Mouse (Mus musculus): Measurements from ENCODE around the gene Cstad. TPM values are rescaled to one million over a fixed set of nuclear protein-coding genes. Genes with fewer than 3 reads are reported as not detected.

Cstad gene
- polyA plus RNA-seq (2012; rRNA removed) = 0.04 TPM in 1 of 2 replicates, not detected in the other
- 0.17 and 0.23 TPM in 2 replicates for polyA plus RNA-seq (2014; fragmentation: Nextera tagmentation; extraction: Ambion mirVana)

- Histone ChIP-seq H3K27ac (no peak within 1 kb of the TSS), H3K9me3 (ENCODE audit: control insufficient read depth, low read length) (no peaks in the 10 kb centered on the region), H3K4me3 (ENCODE audit: insufficient read depth in 1 of 2, low read depth in 2 of 2, low read length in 2 of 2) (peak within 1 kb of the TSS; percentile 45 to 55), H3K27me3 (ENCODE audit: control insufficient read depth, insufficient read depth, low read length) (no peaks in the 10 kb centered on the region), H3K36me3 (replicated peaks; ENCODE audit: control insufficient read depth, insufficient read depth, low read depth) (no peaks in the 10 kb centered on the region), H3K9ac (replicated peaks) (peak within 1 kb of the TSS; percentile 53), H3K4me1 (replicated peaks; ENCODE audit: control insufficient read depth in 2 of 2, insufficient read depth in 2 of 2, low read length in 1 of 2) (peaks cover 4 to 8% of the 10 kb centered on the region in 2 experiments), H3K4me2 (ENCODE audit: low read depth) (peak within 1 kb of the TSS; percentile 66)
- WGBS (ENCODE audit: insufficient replicate concordance) = 1% methylated on average over 38 of the region's 39 CpGs
- TF ChIP-seq CTCF (IDR thresholded peaks at IDR 0.05; ENCODE audit: low read depth) (no peak), EP300 (IDR thresholded peaks at IDR 0.05; ENCODE audit: low read depth) (no peak)
- DNase-seq (ENCODE audit: low read depth in 3 of 3, low spot score in 3 of 3) = peak; percentile 32 to 59 (median 40)
- ATAC-seq (ENCODE audit: insufficient read depth) = peak; percentile 68; the same call in 1 of the 2 replicates
Measured at GRCm38 (mm10) chr2:30594641-30595379, at the start of gene Cstad. Gene Cstad, plus strand, starts transcription at chr2:30595040.

DNA sequence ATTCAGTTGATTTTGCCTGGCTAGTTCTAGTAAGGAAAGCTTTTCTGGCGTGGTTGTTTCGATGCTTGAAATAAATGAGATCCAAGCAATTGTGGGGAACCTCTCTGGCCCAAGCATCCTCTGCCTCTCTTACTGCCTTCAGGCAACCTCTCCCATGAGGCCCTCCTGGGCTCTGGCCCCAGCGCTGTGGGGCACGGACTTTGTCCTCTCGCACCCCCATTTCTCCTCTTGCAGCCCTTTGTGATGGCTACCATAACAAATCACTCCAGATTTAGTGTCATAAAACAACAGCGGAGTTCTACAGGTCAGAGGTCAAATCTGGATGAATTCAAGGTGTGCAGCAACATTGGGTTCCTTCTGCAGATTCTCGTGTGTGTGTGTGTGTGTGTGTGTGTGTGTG is 49.1 kb upstream of the Cstad start:
- no peak overlapping the region for H3K9ac ChIP-seq (replicated peaks)
- ATAC-seq (ENCODE audit: insufficient read depth) (no peak), DNase-seq (ENCODE audit: low read depth in 3 of 3, low spot score in 3 of 3) (no peak)
- TF ChIP-seq EP300 (IDR thresholded peaks at IDR 0.05; ENCODE audit: low read depth) = no peak
- no peak for TF ChIP-seq CTCF (IDR thresholded peaks at IDR 0.05; ENCODE audit: low read depth)
- no peak overlapping the region for H3K4me2 ChIP-seq (ENCODE audit: low read depth)
- H3K4me3 ChIP-seq (ENCODE audit: insufficient read depth in 1 of 2, low read depth in 2 of 2, low read length in 2 of 2) = no peak overlapping the region
- no peaks in the 10 kb centered on the region for H3K36me3 ChIP-seq (replicated peaks; ENCODE audit: control insufficient read depth, insufficient read depth, low read depth)
- no peaks in the 10 kb centered on the region for H3K9me3 ChIP-seq (ENCODE audit: control insufficient read depth, low read length)
- no peak overlapping the region for H3K27ac ChIP-seq
- WGBS (ENCODE audit: insufficient replicate concordance) = 53% methylated on average over 7 of the region's 7 CpGs
- no peaks in the 10 kb centered on the region for H3K27me3 ChIP-seq (ENCODE audit: control insufficient read depth, insufficient read depth, low read length)
- peaks cover 0 to 8% of the 10 kb centered on the region in 2 experiments; a peak in 2 of 4 replicates for H3K4me1 ChIP-seq (replicated peaks; ENCODE audit: control insufficient read depth in 2 of 2, insufficient read depth in 2 of 2, low read length in 1 of 2)

- no peaks in the 10 kb centered on the region for H3K9me3 ChIP-seq (ENCODE audit: control insufficient read depth, low read length)
- ATAC-seq (ENCODE audit: insufficient read depth) = no peak
- no peaks in the 10 kb centered on the region for H3K36me3 ChIP-seq (replicated peaks; ENCODE audit: control insufficient read depth, insufficient read depth, low read depth)
- DNase-seq (ENCODE audit: low read depth in 3 of 3, low spot score in 3 of 3) = no peak
- H3K9ac ChIP-seq (replicated peaks) = no peak overlapping the region
- H3K4me1 ChIP-seq (replicated peaks; ENCODE audit: control insufficient read depth in 2 of 2, insufficient read depth in 2 of 2, low read length in 1 of 2) = peaks cover 0 to 8% of the 10 kb centered on the region in 2 experiments; a peak in 2 of 4 replicates
- no peaks in the 10 kb centered on the region for H3K27me3 ChIP-seq (ENCODE audit: control insufficient read depth, insufficient read depth, low read length)
- no peak overlapping the region for H3K4me3 ChIP-seq (ENCODE audit: insufficient read depth in 1 of 2, low read depth in 2 of 2, low read length in 2 of 2)
- H3K4me2 ChIP-seq (ENCODE audit: low read depth) = no peak overlapping the region
- TF ChIP-seq EP300 (IDR thresholded peaks at IDR 0.05; ENCODE audit: low read depth) (no peak), CTCF (IDR thresholded peaks at IDR 0.05; ENCODE audit: low read depth) (no peak)
- no peak overlapping the region for H3K27ac ChIP-seq
- 36% methylated on average over 3 of the region's 3 CpGs for WGBS (ENCODE audit: insufficient replicate concordance)
Measured at GRCm38 (mm10) chr2:30546219-30546618, 48.6 kb upstream of the Cstad start.

DNA sequence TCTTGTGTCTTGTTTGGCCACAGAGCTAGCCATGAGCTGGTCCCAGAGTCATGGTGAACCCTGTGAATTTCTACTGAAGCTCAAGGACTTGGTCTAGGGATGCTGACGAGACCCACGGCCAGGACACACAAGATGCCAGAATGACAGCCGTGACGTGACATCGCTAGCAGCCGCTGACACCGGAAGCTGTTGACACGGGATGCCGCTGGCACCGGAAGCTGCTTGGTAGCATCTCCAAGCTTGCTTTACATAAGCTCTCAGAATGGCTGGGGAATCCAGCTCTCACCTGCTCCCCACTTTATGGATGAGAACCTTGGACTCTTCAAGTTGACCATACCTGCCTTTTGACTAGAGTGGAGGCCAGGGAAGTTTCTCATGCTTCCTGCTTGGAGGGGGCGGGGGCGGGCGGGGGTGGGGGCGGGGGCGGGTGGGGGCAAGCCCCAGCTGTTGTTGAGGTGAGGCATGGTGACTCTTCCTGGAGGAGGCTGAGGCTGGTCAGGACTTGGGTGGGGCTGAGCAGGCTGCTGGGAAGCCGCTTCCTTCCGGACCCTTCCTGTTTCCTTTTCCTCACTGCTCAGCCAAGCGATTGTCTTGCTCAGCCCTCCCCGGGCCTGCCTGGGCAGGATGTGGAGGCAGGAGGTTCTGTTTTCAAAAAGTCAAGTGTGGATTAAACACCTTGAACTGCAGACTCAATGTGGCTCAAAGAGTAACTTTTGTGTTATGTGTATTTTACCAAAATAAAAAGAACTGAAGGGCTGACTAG is 47.2 kb upstream of the Cstad start:
- peak overlapping the region; percentile 28; the same call in 1 of the 2 replicates for H3K4me2 ChIP-seq (ENCODE audit: low read depth)
- TF ChIP-seq EP300 (IDR thresholded peaks at IDR 0.05; ENCODE audit: low read depth) = no peak
- TF ChIP-seq CTCF (IDR thresholded peaks at IDR 0.05; ENCODE audit: low read depth) = no peak
- H3K9me3 ChIP-seq (ENCODE audit: control insufficient read depth, low read length) = no peaks in the 10 kb centered on the region
- H3K36me3 ChIP-seq (replicated peaks; ENCODE audit: control insufficient read depth, insufficient read depth, low read depth) = no peaks in the 10 kb centered on the region
- 32% methylated on average over 15 of the region's 19 CpGs for WGBS (ENCODE audit: insufficient replicate concordance)
- no peak overlapping the region for H3K4me3 ChIP-seq (ENCODE audit: insufficient read depth in 1 of 2, low read depth in 2 of 2, low read length in 2 of 2)
- no peaks in the 10 kb centered on the region for H3K27me3 ChIP-seq (ENCODE audit: control insufficient read depth, insufficient read depth, low read length)
- H3K27ac ChIP-seq = no peak overlapping the region
- peaks cover 0 to 8% of the 10 kb centered on the region in 2 experiments; a peak in 2 of 4 replicates for H3K4me1 ChIP-seq (replicated peaks; ENCODE audit: control insufficient read depth in 2 of 2, insufficient read depth in 2 of 2, low read length in 1 of 2)
- no peak overlapping the region for H3K9ac ChIP-seq (replicated peaks)
- peak; percentile 29; the same call in 1 of the 2 replicates for ATAC-seq (ENCODE audit: insufficient read depth)
- no peak for DNase-seq (ENCODE audit: low read depth in 3 of 3, low spot score in 3 of 3)

GRCm38 (mm10) chr2:30551579-30551978 is 43.3 kb upstream of the Cstad start:
- H3K27me3 ChIP-seq (ENCODE audit: control insufficient read depth, insufficient read depth, low read length) = no peaks in the 10 kb centered on the region
- WGBS (ENCODE audit: insufficient replicate concordance) = 53% methylated on average over 5 of the region's 5 CpGs
- no peaks in the 10 kb centered on the region for H3K9me3 ChIP-seq (ENCODE audit: control insufficient read depth, low read length)
- no peak overlapping the region for H3K9ac ChIP-seq (replicated peaks)
- no peak overlapping the region for H3K4me3 ChIP-seq (ENCODE audit: insufficient read depth in 1 of 2, low read depth in 2 of 2, low read length in 2 of 2)
- no peak overlapping the region for H3K27ac ChIP-seq
- H3K4me1 ChIP-seq (replicated peaks; ENCODE audit: control insufficient read depth in 2 of 2, insufficient read depth in 2 of 2, low read length in 1 of 2) = 0 out of 4 replicates have a peak, but pooled peaks cover 0 to 2% of the 10 kb centered on the region in 2 experiments
- H3K4me2 ChIP-seq (ENCODE audit: low read depth) = no peak overlapping the region
- ATAC-seq (ENCODE audit: insufficient read depth) (no peak), DNase-seq (ENCODE audit: low read depth in 3 of 3, low spot score in 3 of 3) (no peak)
- no peak for TF ChIP-seq CTCF (IDR thresholded peaks at IDR 0.05; ENCODE audit: low read depth)
- TF ChIP-seq EP300 (IDR thresholded peaks at IDR 0.05; ENCODE audit: low read depth) = no peak
- no peaks in the 10 kb centered on the region for H3K36me3 ChIP-seq (replicated peaks; ENCODE audit: control insufficient read depth, insufficient read depth, low read depth)

Data from liver, embryonic 14.5 days (tissue).